Mouse (Mus musculus): ENCODE measurements around the gene Cwc25. TPM values are rescaled to one million over a fixed set of nuclear protein-coding genes. Genes with fewer than 3 reads are reported as not detected.

Cwc25 gene
- 8.7 TPM for polyA plus RNA-seq (2012; fragmentation: generic; extraction: Trizol)
- long read RNA-seq, experiment 1, partial matches to known transcripts: 10 of 15 reads
- long read RNA-seq, experiment 1, other reads (novel, unspliced or antisense): 1 of 15 reads
- long read RNA-seq, experiment 2, transcript Cwc25-201 (10 exons, 3,105 nt): major isoform, 33 of 37 reads
- long read RNA-seq, experiment 2, partial matches to known transcripts: 1 of 37 reads
- long read RNA-seq, experiment 2, other reads (novel, unspliced or antisense): 3 of 37 reads

DNA sequence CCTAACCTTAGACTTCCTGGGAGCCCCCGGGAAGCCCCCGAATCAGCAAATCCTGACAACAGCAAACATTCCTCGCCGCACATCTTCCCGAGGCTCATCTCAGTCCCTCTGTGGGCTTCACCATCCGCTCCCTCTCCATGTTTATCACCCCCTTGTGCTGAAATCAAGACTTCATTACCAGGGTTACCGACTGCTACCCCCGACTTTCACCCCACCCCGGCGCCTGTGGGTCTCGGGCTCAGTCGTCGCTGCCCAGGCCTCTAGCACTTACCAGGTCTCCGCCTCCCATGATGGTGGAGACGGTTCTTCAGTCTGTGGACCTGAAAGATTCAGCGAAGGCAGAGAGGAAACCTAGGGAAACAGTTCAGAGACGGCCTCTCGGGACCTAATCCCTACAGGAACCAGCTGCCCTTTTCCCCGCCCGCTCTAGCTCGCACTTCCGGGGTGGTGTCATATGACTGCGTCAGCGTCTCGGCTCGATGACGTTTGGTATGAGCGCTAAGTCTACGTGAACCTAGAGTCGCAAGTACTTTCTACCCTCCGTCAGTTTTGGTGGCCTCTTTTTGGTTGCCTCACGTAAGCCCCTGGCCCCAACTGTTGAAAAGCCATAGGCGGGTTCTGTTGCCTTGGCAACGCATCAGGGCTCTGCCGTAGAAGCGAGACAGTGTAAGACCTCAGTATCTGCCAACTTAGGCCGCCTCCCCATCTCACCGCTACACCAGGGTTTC is at the start of gene Cwc25:
Cwc25 (minus strand) TSS at position 403 of the 728 bp plus-strand sequence.
- peaks cover 41% of the 10 kb centered on the region for H3K79me2 ChIP-seq (ENCODE audit: control insufficient read depth, insufficient read depth)
- H3K79me3 ChIP-seq (ENCODE audit: low read depth): peaks cover 25% of the 10 kb centered on the region
- TF ChIP-seq USF1 (IDR thresholded peaks at IDR 0.05; ENCODE audit: low read depth) (peak; percentile 82), MYOD1 (IDR thresholded peaks at IDR 0.05; ENCODE audit: control insufficient read depth, insufficient read length, low read depth) (no peak)
- no peaks in the 10 kb centered on the region for H3K27me3 ChIP-seq (ENCODE audit: control insufficient read depth, insufficient read depth, insufficient read length)
- H3K4me3 ChIP-seq (ENCODE audit: insufficient read depth, poor library complexity, severe bottlenecking): peak within 1 kb of the TSS; percentile 98
- H3K36me3 ChIP-seq (ENCODE audit: control insufficient read depth, insufficient read depth): peaks cover 22% of the 10 kb centered on the region
- H3ac ChIP-seq (ENCODE audit: control insufficient read depth, insufficient read length, low read depth): peak within 1 kb of the TSS; percentile 86

DNA sequence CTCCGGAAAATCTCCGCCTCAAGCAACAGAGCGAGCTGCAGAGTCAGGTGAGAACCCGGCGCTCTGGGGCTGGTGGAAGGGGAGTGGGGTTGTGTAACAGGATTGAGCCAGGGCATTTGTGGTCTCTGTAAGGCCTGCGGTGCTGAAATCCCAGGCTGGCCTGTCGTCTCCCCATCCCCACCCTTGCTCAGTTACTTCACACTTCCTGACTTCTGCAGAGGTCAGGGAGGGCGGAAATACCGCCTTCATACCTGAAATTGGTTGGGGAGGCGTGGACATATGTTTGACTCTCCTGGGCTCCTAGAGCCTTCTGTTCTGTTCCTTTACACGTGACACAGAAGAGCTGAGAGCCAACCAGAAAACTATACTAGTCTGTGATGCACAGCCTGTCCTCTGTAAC is 49.4 kb upstream of the Cwc25 start:
- H3K27me3 ChIP-seq (ENCODE audit: control insufficient read depth, insufficient read depth, insufficient read length): no peaks in the 10 kb centered on the region
- H3K4me3 ChIP-seq (ENCODE audit: insufficient read depth, poor library complexity, severe bottlenecking): no peak overlapping the region
- no peak overlapping the region for H3ac ChIP-seq (ENCODE audit: control insufficient read depth, insufficient read length, low read depth)
- peaks cover 99% of the 10 kb centered on the region for H3K36me3 ChIP-seq (ENCODE audit: control insufficient read depth, insufficient read depth)
- peaks cover 100% of the 10 kb centered on the region for H3K79me2 ChIP-seq (ENCODE audit: control insufficient read depth, insufficient read depth)
- H3K79me3 ChIP-seq (ENCODE audit: low read depth): peaks cover 93% of the 10 kb centered on the region
- TF ChIP-seq CEBPB (IDR thresholded peaks at IDR 0.05; ENCODE audit: low read depth) (no peak), MYOG (IDR thresholded peaks at IDR 0.05; ENCODE audit: control insufficient read depth, extremely low read depth, insufficient read length) (no peak), MYOD1 (IDR thresholded peaks at IDR 0.05; ENCODE audit: control insufficient read depth, insufficient read length, low read depth) (no peak), USF1 (IDR thresholded peaks at IDR 0.05; ENCODE audit: low read depth) (no peak), FOSL1 (IDR thresholded peaks at IDR 0.05; ENCODE audit: insufficient read depth, low read length, poor library complexity, severe bottlenecking) (no peak), CTCF (IDR thresholded peaks at IDR 0.05; ENCODE audit: control insufficient read depth, insufficient read depth, insufficient read length) (no peak), MAX (IDR thresholded peaks at IDR 0.05) (no peak)

DNA sequence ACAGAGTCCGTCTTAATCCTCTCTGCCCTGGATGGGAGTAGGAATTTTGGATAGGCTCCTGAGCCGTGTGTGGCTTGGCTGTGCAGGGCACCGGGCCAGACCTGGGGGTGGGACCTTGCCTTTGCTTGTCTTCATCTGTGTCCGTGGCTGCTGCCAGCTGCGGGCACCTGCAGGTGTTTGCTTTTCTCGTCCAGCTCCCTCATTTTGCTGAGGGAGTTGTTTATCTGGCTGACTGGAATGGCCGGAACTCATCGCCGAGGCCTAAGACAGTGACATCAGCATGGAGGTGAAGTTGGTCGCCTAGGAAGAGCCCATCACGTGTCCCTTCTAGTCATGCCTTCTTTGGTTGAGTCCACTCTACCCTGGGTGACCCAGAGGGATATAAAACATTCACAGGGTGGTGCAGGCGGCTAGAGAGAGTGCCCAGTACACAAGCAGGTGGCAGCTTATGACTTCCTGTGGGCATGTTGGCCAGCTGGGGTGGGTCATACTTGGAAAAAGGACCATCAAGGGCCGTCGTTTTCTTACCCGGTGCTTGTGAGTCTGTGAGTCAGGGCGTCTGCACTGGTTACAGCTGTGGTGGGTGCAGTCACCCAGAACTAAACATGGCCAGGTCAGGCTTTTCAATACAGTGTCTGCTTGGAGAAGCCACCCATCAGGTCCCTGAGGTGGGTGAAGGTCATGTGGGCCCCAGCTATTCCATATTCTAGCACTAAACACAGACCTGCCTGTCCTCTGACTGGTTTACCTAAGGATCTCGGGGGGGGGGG is 47.6 kb upstream of the Cwc25 start:
- no peaks in the 10 kb centered on the region for H3K27me3 ChIP-seq (ENCODE audit: control insufficient read depth, insufficient read depth, insufficient read length)
- no peak overlapping the region for H3K4me3 ChIP-seq (ENCODE audit: insufficient read depth, poor library complexity, severe bottlenecking)
- peaks cover 96% of the 10 kb centered on the region for H3K79me3 ChIP-seq (ENCODE audit: low read depth)
- no peak overlapping the region for H3ac ChIP-seq (ENCODE audit: control insufficient read depth, insufficient read length, low read depth)
- H3K36me3 ChIP-seq (ENCODE audit: control insufficient read depth, insufficient read depth): peaks cover 99% of the 10 kb centered on the region
- TF ChIP-seq MYOD1 (IDR thresholded peaks at IDR 0.05; ENCODE audit: control insufficient read depth, insufficient read length, low read depth) (no peak), CEBPB (IDR thresholded peaks at IDR 0.05; ENCODE audit: low read depth) (no peak), FOSL1 (IDR thresholded peaks at IDR 0.05; ENCODE audit: insufficient read depth, low read length, poor library complexity, severe bottlenecking) (no peak), USF1 (IDR thresholded peaks at IDR 0.05; ENCODE audit: low read depth) (peak; percentile 73), MAX (IDR thresholded peaks at IDR 0.05) (no peak), MYOG (IDR thresholded peaks at IDR 0.05; ENCODE audit: control insufficient read depth, extremely low read depth, insufficient read length) (no peak)
- H3K79me2 ChIP-seq (ENCODE audit: control insufficient read depth, insufficient read depth): peaks cover 100% of the 10 kb centered on the region

GRCm38 (mm10) chr11:97813085-97813484 is 46.7 kb upstream of the Cwc25 start:
- H3K36me3 ChIP-seq (ENCODE audit: control insufficient read depth, insufficient read depth): peaks cover 100% of the 10 kb centered on the region
- H3K4me3 ChIP-seq (ENCODE audit: insufficient read depth, poor library complexity, severe bottlenecking): no peak overlapping the region
- H3K79me2 ChIP-seq (ENCODE audit: control insufficient read depth, insufficient read depth): peaks cover 100% of the 10 kb centered on the region
- peaks cover 95% of the 10 kb centered on the region for H3K79me3 ChIP-seq (ENCODE audit: low read depth)
- H3K27me3 ChIP-seq (ENCODE audit: control insufficient read depth, insufficient read depth, insufficient read length): no peaks in the 10 kb centered on the region
- H3ac ChIP-seq (ENCODE audit: control insufficient read depth, insufficient read length, low read depth): no peak overlapping the region
- no peak for TF ChIP-seq CEBPB (IDR thresholded peaks at IDR 0.05; ENCODE audit: low read depth)
- TF ChIP-seq FOSL1 (IDR thresholded peaks at IDR 0.05; ENCODE audit: insufficient read depth, low read length, poor library complexity, severe bottlenecking): no peak
- no peak for TF ChIP-seq MYOG (IDR thresholded peaks at IDR 0.05; ENCODE audit: control insufficient read depth, extremely low read depth, insufficient read length)
- TF ChIP-seq USF1 (IDR thresholded peaks at IDR 0.05; ENCODE audit: low read depth): no peak
- no peak for TF ChIP-seq CTCF (IDR thresholded peaks at IDR 0.05; ENCODE audit: control insufficient read depth, insufficient read depth, insufficient read length)
- no peak for TF ChIP-seq MAX (IDR thresholded peaks at IDR 0.05)
- no peak for TF ChIP-seq MYOD1 (IDR thresholded peaks at IDR 0.05; ENCODE audit: control insufficient read depth, insufficient read length, low read depth)

DNA sequence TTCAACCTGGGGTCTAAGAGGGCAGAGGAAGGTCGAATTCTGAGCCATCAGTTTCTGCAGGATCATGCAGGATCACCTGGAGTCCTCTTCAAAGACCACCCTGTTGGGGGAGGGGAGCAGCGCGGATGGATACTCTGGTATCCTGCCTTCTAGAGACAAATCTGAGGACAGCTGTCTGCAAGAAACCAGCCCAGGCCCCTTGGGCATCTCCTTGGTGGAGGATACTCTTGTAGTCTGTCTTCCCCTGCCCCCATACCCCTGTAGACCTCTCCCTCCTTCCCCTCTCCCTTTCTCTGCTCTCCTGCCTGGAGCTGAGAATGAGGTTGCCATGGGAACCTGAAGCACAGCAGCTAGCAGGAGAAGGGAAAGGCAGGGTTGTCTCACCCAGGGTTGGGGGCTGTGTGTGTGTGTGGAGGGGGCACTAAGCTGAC is 46.1 kb upstream of the Cwc25 start:
- TF ChIP-seq CEBPB (IDR thresholded peaks at IDR 0.05; ENCODE audit: low read depth): no peak
- no peak for TF ChIP-seq USF1 (IDR thresholded peaks at IDR 0.05; ENCODE audit: low read depth)
- TF ChIP-seq MYOD1 (IDR thresholded peaks at IDR 0.05; ENCODE audit: control insufficient read depth, insufficient read length, low read depth): no peak
- no peak for TF ChIP-seq CTCF (IDR thresholded peaks at IDR 0.05; ENCODE audit: control insufficient read depth, insufficient read depth, insufficient read length)
- TF ChIP-seq FOSL1 (IDR thresholded peaks at IDR 0.05; ENCODE audit: insufficient read depth, low read length, poor library complexity, severe bottlenecking): no peak
- TF ChIP-seq MYOG (IDR thresholded peaks at IDR 0.05; ENCODE audit: control insufficient read depth, extremely low read depth, insufficient read length): no peak
- no peak for TF ChIP-seq MAX (IDR thresholded peaks at IDR 0.05)
- H3ac ChIP-seq (ENCODE audit: control insufficient read depth, insufficient read length, low read depth): no peak overlapping the region
- H3K79me3 ChIP-seq (ENCODE audit: low read depth): peaks cover 90% of the 10 kb centered on the region
- H3K36me3 ChIP-seq (ENCODE audit: control insufficient read depth, insufficient read depth): peaks cover 97% of the 10 kb centered on the region
- no peak overlapping the region for H3K4me3 ChIP-seq (ENCODE audit: insufficient read depth, poor library complexity, severe bottlenecking)
- peaks cover 100% of the 10 kb centered on the region for H3K79me2 ChIP-seq (ENCODE audit: control insufficient read depth, insufficient read depth)
- H3K27me3 ChIP-seq (ENCODE audit: control insufficient read depth, insufficient read depth, insufficient read length): no peaks in the 10 kb centered on the region

Measured in C2C12 (cell line).